Mouse (Mus musculus) thymus, adult 2 months (tissue): Measurements from ENCODE around the gene Ino80.

Source experiments
- CTCF ChIP-seq: fragments of 200-500 bp; IDR thresholded peaks from 2 replicates; pipeline ENCODE4 v1.5.1; 2012; ENCODE audit warnings: mild to moderate bottlenecking, control low read depth, low read length, moderate library complexity, borderline replicate concordance; ENCODE audit not compliant: control insufficient read depth, poor library complexity, insufficient read depth; ENCODE audit errors: extremely low read depth
- POLR2A ChIP-seq: fragments of 200-500 bp; IDR thresholded peaks from 2 replicates; pipeline ENCODE4 v1.6.1; 2012; ENCODE audit warnings: mild to moderate bottlenecking, low read length, control low read depth, moderate library complexity; ENCODE audit not compliant: control insufficient read depth, poor library complexity, insufficient read depth; ENCODE audit errors: extremely low read depth

- TF ChIP-seq CTCF (peak; percentile 99), POLR2A (no peak)
Measured at GRCm38 (mm10) chr2:119337425-119338265, 139.8 kb downstream of the Ino80 start.
